Mouse (Mus musculus): ENCODE results near the gene Slc39a8. TPM values are rescaled to one million over a fixed set of nuclear protein-coding genes. Genes with fewer than 3 reads are reported as not detected.

Slc39a8 gene
- total RNA-seq, 2 experiments from 2014 or later = 3.6 to 5.4 TPM

- DNase-seq (ENCODE audit: low spot score in 2 of 2) = no peak
Measured at GRCm38 (mm10) chr3:135907028-135907427, 81.9 kb downstream of the Slc39a8 start.

- no peak for DNase-seq (ENCODE audit: low spot score in 2 of 2)
Measured at GRCm38 (mm10) chr3:135915941-135916340, 90.9 kb downstream of the Slc39a8 start.

GRCm38 (mm10) chr3:135918566-135919180, 93.6 kb downstream of the Slc39a8 start:
- no peak for DNase-seq (ENCODE audit: low spot score in 2 of 2)

GRCm38 (mm10) chr3:135919305-135919704, 94.2 kb downstream of the Slc39a8 start:
- no peak for DNase-seq (ENCODE audit: low spot score in 2 of 2)

GRCm38 (mm10) chr3:135926729-135927128, 101.7 kb downstream of the Slc39a8 start:
- no peak for DNase-seq (ENCODE audit: low spot score in 2 of 2)

- DNase-seq (ENCODE audit: low spot score in 2 of 2) = no peak
Measured at GRCm38 (mm10) chr3:135928184-135928583, 103.1 kb downstream of the Slc39a8 start.

- DNase-seq (ENCODE audit: low spot score in 2 of 2) = no peak
Measured at GRCm38 (mm10) chr3:135937455-135937854, 112.4 kb downstream of the Slc39a8 start.

Other genes with a start within 250 kb of the Slc39a8 start
- gene Nfkb1, start 133.7 kb upstream of the Slc39a8 start, total RNA-seq (2021) = 10 to 100 TPM; 43.3 to 54.9 TPM

Measured in adrenal gland, adult 18-20 months (tissue).